Mouse (Mus musculus) hindbrain, embryonic 15.5 days (tissue): ENCODE measurements at regions not wholly inside any gene's neighbourhood (a gene's known extent, or its start where the extent isn't known, plus 50 kb on each side); places are given as distances from the start of the nearest gene placed in this dataset.
A peak's percentile ranks its signal among the peaks of the same experiment; 100 is the strongest.

ENCODE experiments used
- ATAC-seq: fragments of 200-750 bp; cut with Nextera tagmentation; 2 replicates; pipeline ENCODE4 v1.8.0; 2017; ENCODE audit warnings: low read depth, moderate number of reproducible peaks, moderate TSS enrichment; ENCODE audit not compliant: low FRiP score
- H3K27ac ChIP-seq: fragments of 300-500 bp; sonication (generic); replicated peaks from 2 replicates; pipeline ENCODE4 v1.5.1; 2015; ENCODE audit warnings: mild to moderate bottlenecking, inconsistent platforms
- H3K27me3 ChIP-seq: fragments of 300-500 bp; sonication (generic); 2 replicates; pipeline ENCODE4 v1.6.1; 2015; ENCODE audit warnings: control low read depth, inconsistent platforms
- H3K36me3 ChIP-seq: fragments of 300-500 bp; sonication (generic); 2 replicates; pipeline ENCODE4 v1.6.1; 2015; ENCODE audit warnings: control low read depth, inconsistent platforms
- H3K4me1 ChIP-seq: fragments of 300-500 bp; sonication (generic); replicated peaks from 2 replicates; pipeline ENCODE4 v1.6.1; 2015; ENCODE audit warnings: control low read depth, inconsistent platforms
- H3K4me2 ChIP-seq: fragments of 300-500 bp; sonication (generic); 2 replicates; pipeline ENCODE4 v1.6.1; 2015; ENCODE audit warnings: moderate library complexity, mild to moderate bottlenecking, inconsistent platforms
- H3K4me3 ChIP-seq: fragments of 300-500 bp; sonication (generic); 2 replicates; pipeline ENCODE4 v1.5.1; 2015; ENCODE audit warnings: mild to moderate bottlenecking, inconsistent platforms
- H3K9ac ChIP-seq: fragments of 300-500 bp; sonication (generic); 2 replicates; pipeline ENCODE4 v1.6.1; 2015; ENCODE audit warnings: inconsistent platforms
- H3K9me3 ChIP-seq: fragments of 300-500 bp; sonication (generic); 2 replicates; pipeline ENCODE4 v1.6.1; 2016; ENCODE audit warnings: control low read depth, inconsistent platforms
- WGBS: fragments of 180-500 bp; shearing (Covaris S2); methylation state at CpG from one replicate; pipeline ENCODE4 v1.1.7; 2015; 5-methylcytosine and 5-hydroxymethylcytosine counted together
- microRNA counts: library from miRNA; unstranded; fragments of <30 nt; microRNA quantifications from one replicate; lab custom pipeline; 2016
- microRNA-seq: library from miRNA; unstranded; fragments of <30 nt; microRNA quantifications from one replicate; pipeline ENCODE4, GENCODE M21; 2016

DNA sequence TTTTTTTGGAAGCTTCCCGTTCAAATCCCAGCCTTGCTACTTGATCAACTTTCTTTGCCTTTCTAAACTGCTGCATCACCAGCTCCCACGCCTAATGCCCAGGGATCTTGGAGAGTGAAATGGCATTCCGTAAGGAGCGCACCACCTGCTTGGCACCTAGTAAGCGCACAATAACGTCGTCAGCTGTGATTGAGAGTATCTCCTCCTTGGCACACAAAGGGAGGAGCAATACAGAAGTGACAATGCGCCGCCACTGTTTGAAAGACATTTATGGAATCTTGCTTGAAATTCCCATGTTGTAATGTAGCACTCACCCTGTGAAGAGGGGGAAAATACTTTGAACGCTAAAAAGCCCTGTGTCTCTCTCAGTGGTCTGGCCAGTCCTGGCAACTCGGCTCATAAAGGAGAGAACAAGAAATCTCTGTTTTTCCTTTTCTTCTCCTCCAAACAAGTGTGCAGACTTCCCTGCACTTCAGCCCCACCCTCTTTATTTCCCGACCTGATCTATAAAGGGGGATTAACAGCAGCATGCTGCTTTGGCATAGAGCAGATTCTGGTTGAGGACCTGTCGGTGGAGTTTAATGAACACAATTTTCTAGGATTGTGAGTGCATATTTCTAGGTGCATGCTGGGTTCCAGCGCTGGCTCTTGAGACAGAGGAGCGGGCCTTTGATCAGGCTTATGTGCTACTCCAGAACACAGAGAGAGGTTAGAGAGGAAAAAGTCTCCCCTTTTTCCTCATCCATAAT lies 155.7 kb upstream of the Tmem161b start:
- Histone ChIP-seq H3K4me1 (peaks cover 40% of the 10 kb centered on the region), H3K9me3 (no peaks in the 10 kb centered on the region), H3K27ac (peak overlapping the region; percentile 97), H3K4me3 (no peak overlapping the region), H3K9ac (0 out of 2 replicates have a peak overlapping the region, but pooled peaks have one; percentile 8), H3K36me3 (no peaks in the 10 kb centered on the region), H3K4me2 (peak overlapping the region; percentile 36), H3K27me3 (no peaks in the 10 kb centered on the region)
- WGBS, result 24% methylated on average over 15 of the region's 15 CpGs
- ATAC-seq, result peak; percentile 29

DNA sequence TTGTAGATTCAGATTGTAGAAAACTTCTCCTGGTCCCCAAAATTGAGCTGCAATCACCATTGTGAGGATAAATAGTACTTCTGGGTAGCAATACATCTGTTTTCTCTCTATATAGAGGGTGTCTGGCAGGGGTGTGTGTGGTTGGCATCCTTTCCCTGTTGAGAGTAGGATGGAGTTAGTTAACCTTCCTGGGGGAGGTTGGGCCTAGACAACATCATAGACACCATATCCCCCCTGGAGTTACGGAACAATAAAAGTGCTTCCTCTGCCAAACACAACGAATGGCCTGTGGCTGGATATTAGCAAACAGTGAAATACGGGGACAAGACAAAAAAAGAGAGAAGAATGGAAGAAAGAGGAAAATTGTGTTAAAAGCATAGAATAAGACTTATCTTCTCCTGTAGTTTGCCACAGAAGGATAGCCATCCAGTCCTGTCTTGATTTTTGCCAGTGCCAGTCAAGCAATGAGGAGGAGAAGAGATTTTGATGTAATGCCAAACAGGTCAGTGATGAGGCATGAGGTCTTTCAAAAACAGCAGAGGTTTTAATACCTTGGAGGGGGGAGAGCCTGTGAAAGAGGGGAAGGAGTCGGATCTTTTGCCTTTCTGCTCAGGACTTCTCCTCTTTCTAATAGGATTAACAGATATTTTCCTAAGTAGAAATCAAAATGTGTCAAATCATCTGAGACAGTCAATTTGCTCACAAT lies 155.0 kb upstream of the Tmem161b start:
- Histone ChIP-seq H3K4me2 (peak overlapping the region; percentile 36), H3K27ac (peak overlapping the region; percentile 97), H3K4me3 (no peak overlapping the region), H3K9me3 (no peaks in the 10 kb centered on the region), H3K9ac (no peak overlapping the region), H3K4me1 (peaks cover 33% of the 10 kb centered on the region), H3K27me3 (no peaks in the 10 kb centered on the region), H3K36me3 (no peaks in the 10 kb centered on the region)
- no peak for ATAC-seq
- WGBS, result 19% methylated on average over 4 of the region's 4 CpGs

DNA sequence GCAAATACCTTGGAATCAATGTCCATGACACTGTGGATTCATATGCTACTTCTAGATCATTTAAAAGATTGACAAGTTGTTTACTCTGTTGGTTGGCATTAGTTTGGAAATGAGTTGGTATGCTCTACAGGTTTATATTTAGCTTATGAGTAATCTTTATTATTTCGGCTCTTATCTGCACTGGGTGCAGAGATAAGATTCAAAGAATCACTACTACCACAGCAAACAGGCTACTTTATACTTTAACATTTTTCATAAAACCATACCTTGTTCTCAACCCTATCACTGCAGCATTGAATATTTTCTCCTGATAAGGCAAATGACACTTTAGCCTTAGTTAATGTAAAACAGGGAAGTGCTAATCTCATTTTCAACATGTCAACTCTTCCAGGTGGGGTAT lies 153.7 kb upstream of the Tmem161b start:
- no peaks in the 10 kb centered on the region for H3K27me3 ChIP-seq
- no peaks in the 10 kb centered on the region for H3K9me3 ChIP-seq
- H3K9ac ChIP-seq, result no peak overlapping the region
- H3K4me2 ChIP-seq, result no peak overlapping the region
- ATAC-seq, result no peak
- H3K4me3 ChIP-seq, result no peak overlapping the region
- H3K36me3 ChIP-seq, result no peaks in the 10 kb centered on the region
- H3K27ac ChIP-seq, result no peak overlapping the region
- peaks cover 31% of the 10 kb centered on the region for H3K4me1 ChIP-seq
- 98% methylated on average over 1 of the region's 1 CpGs for WGBS

MicroRNAs encoded in the stretch of these regions (microRNA counts, 519-probe panel; counts per million panel counts)
- microRNA mmu-miR-9 (lab: Ali Mortazavi, UCI), result 6,333 counts per million, percentile 100 among the panel's probes with 10 or more counts

Small RNA genes lying in the stretch of these regions (microRNA-seq; reads per million reads assigned to microRNA genes)
- 3.7 reads per million, percentile 15 among the genes with 10 or more reads in this experiment for gene Mir9-2
